Mouse (Mus musculus) adrenal gland, adult 2 months (tissue): ENCODE measurements at regions not wholly inside any gene's neighbourhood (a gene's known extent, or its start where the extent isn't known, plus 50 kb on each side); places are given as distances from the start of the nearest gene placed in this dataset.

Source experiments
- DNase-seq: peaks from one replicate; pipeline ENCODE4 v3.0.0; 2021

GRCm38 (mm10) chr13:60427755-60428385 is 173.9 kb upstream of the Dapk1 start:
- peak; percentile 49 for DNase-seq

- DNase-seq = no peak
Observed at GRCm38 (mm10) chr13:60429148-60429547, 172.6 kb upstream of the Dapk1 start.

- peak; percentile 81 for DNase-seq
Observed at GRCm38 (mm10) chr13:60431412-60431811, 170.3 kb upstream of the Dapk1 start.

GRCm38 (mm10) chr13:60434221-60435210 is 167.2 kb upstream of the Dapk1 start:
- DNase-seq = no peak

GRCm38 (mm10) chr13:60435333-60435732 is 166.4 kb upstream of the Dapk1 start:
- DNase-seq = no peak

GRCm38 (mm10) chr13:60438177-60438576 is 163.6 kb upstream of the Dapk1 start:
- DNase-seq = no peak

GRCm38 (mm10) chr13:60440586-60440985 is 161.2 kb upstream of the Dapk1 start:
- DNase-seq = no peak

GRCm38 (mm10) chr13:60445164-60445563 is 156.6 kb upstream of the Dapk1 start:
- no peak for DNase-seq

- no peak for DNase-seq
Observed at GRCm38 (mm10) chr13:60446926-60447325, 154.8 kb upstream of the Dapk1 start.

- peak; percentile 76 for DNase-seq
Observed at GRCm38 (mm10) chr13:60450721-60451506, 150.8 kb upstream of the Dapk1 start.

- DNase-seq = no peak
Observed at GRCm38 (mm10) chr13:60453821-60454483, 147.8 kb upstream of the Dapk1 start.

- peak; percentile 38 for DNase-seq
Observed at GRCm38 (mm10) chr13:60455033-60455619, 146.6 kb upstream of the Dapk1 start.

GRCm38 (mm10) chr13:60455863-60456551 is 145.7 kb upstream of the Dapk1 start:
- DNase-seq = no peak

GRCm38 (mm10) chr13:60457277-60457676 is 144.5 kb upstream of the Dapk1 start:
- DNase-seq = no peak

- DNase-seq = no peak
Observed at GRCm38 (mm10) chr13:60459002-60459401, 142.7 kb upstream of the Dapk1 start.

- no peak for DNase-seq
Observed at GRCm38 (mm10) chr13:60466553-60467313, 135.0 kb upstream of the Dapk1 start.

- DNase-seq = peak; percentile 70
Observed at GRCm38 (mm10) chr13:60467821-60468579, 133.7 kb upstream of the Dapk1 start.

- DNase-seq = no peak
Observed at GRCm38 (mm10) chr13:60470426-60471398, 131.0 kb upstream of the Dapk1 start.
